Mouse (Mus musculus) gastrocnemius, postnatal 14 days (tissue): Measurements from ENCODE around the gene Ets1. TPM values are rescaled to one million over a fixed set of nuclear protein-coding genes. Genes with fewer than 3 reads are reported as not detected.
A peak's percentile ranks its signal among the peaks of the same experiment; 100 is the strongest.

Source experiments
- DNase-seq: peaks from one replicate; pipeline ENCODE4 v3.0.0; 2021; ENCODE audit warnings: mixed read lengths
- intact Hi-C: fragments of 180-260 bp; cut with DNase I; formaldehyde crosslinking; loops from one replicate; pipeline ENCODE4 v1.15.1; 2025; ENCODE audit warnings: low total_unique reads
- total RNA-seq, 2 experiments: library from RNA; stranded (reverse); gene quantifications; 2 replicates each; pipeline ENCODE4 v1.2.3; 2021

Ets1 gene
- total RNA-seq, 2 experiments from 2014 or later, result 33.0 to 35.7 TPM

GRCm38 (mm10) chr9:32691151-32691925 lies 55.3 kb downstream of the Ets1 start:
- DNase-seq, result no peak
- intact Hi-C loops, result no loop called here

DNA sequence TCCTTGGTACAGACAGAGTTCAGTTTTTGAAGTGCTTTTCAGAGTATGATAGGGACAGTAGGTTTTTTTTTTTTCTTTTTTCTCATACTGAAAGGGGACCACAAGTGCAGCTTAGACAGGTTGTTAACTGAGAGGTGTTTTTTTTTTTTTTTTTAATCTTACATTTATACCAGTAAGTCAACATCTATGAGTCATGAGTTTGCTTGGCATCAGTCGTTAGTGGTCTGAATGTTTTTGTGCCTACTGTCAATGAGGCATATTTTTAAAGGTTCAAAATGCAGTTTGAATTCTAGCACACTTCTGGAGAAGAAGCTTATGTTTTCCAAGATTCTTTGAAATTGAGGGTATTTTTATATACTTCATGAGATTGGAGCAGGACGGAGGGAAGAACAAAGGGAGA lies 56.9 kb downstream of the Ets1 start:
- intact Hi-C loops, result no loop called here
- DNase-seq, result no peak

DNA sequence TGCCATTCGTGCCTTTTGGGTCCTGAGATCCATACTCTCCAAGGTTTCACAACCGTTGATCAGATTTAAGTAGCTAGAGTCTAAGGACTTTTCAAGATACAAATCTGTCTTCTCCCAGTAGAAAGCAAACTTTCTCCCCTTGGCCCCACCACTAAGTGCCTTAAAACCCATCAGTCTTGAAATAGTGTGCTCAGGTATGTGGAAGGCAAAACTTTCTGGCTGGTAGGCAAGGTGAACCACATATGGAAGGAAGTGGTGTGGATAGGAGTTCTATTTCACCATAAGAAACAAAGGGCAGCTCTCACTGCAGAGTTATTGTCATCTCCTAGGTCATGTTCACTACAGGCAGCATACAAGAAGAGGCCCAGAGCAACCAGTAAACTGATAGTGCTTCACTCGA lies 57.4 kb downstream of the Ets1 start:
- DNase-seq, result no peak
- intact Hi-C loops, result no loop called here

DNA sequence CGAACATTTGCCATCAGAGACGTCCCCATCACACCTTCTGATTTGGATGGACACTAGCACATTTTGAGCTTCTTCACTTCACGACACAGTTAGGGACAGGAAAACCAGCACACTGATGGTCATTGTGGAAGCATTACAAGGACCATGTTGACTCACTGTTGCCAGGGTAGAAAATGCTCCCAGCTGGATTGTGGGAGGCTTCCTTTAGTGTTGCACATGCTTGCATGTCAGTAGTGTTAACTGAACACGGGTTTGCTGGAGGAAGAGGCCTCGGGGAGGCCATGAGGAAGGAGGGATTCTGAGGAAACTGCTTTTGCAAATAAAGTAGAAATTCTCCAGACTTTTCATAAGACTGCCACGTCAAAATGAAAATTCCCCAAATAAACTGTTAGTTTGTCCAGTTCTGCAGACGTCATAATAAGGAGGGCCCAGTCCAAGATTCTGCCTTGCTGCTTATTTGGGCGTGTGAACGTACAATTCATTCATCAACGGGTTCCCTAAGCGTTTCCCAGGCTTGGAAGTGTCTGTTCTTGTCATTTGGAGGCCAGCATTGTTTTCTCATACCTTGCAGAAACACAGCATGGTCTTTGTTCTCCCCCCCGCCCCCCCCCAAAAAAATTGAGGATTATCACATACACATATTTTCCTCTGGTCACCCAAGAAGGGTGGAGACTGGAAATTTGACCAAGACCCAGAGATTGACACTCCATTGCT lies 58.2 kb downstream of the Ets1 start:
- intact Hi-C loops, result no loop called here
- DNase-seq, result no peak

GRCm38 (mm10) chr9:32694916-32695490 lies 59.0 kb downstream of the Ets1 start:
- no peak for DNase-seq
- intact Hi-C loops, result no loop called here

DNA sequence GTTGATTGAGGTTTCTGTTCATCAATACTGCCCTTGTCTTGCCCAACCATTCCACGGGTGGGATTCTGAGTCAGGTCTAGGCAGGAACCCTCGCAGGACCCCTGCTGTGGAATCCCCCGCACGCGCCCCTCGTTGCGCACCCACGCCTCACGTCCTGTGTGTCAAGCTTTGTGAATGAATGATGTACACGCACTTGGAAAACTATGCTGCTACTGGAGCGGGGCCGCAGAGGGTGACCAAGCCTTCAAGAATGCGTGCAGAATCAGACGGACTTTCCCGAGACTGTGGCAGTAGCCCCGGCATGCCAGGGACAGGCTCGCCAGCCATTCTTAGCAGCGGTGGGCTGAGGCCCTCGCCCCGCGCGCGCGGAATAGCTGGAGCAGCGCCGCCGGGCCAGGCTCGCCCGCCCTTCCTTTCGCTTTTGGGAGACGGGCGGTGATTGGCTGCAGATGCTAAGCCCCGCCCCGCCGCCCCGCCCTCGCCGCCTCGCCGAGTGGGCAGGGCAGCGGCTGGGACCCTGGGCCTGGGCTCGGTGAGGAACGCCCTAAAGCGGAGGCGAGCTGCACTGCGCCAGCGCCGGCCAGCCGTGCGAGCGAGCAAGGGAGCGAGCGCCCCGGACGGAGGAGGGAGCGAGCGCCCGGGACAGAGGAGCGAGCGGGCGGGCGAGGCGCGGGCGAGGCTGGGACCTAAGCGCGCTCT lies 59.6 kb downstream of the Ets1 start:
- peak; percentile 97 for DNase-seq
- intact Hi-C loops, result no loop called here

GRCm38 (mm10) chr9:32696259-32696658 lies 60.2 kb downstream of the Ets1 start:
- no peak for DNase-seq
- intact Hi-C loops, result no loop called here

GRCm38 (mm10) chr9:32696717-32697116 lies 60.7 kb downstream of the Ets1 start:
- intact Hi-C loops, result no loop called here
- peak; percentile 69 for DNase-seq

DNA sequence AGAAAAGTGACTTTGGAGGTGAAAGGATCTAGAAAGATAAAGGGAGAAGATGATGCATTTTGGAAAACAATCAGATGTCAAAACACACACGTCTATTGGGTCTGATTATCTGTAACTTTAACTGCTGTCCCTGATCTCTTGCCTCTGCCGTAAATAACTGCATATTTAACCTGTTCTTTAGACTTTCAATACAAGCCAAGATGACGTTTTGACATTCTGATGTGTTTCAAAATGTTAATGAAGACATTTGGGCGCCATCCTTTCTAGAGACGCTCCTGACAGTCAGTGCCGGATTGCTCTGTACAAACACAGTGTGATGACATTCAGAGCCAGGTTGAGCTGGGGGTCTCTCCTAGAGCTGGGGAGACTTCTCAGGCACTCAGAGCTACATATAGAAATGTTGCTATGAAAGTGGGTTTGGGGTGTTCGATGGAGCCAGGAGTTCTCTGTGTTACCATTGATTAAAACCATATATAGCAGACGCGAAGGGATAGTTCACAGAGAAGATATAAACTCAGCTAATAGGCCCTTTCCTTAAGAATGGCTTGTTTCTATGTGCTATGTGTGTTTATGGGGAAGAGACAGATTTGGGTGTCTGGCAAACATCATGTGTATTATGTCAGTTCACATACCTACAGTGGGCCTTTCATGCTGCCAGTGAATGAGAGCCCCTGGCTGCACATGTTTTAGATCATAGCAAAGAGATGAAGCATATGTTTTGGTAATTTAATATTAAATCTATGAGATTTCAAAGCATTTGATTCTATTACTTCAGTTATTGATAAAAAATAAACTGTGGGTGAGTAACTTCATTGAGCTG lies 61.5 kb downstream of the Ets1 start:
- intact Hi-C loops, result no loop called here
- no peak for DNase-seq

GRCm38 (mm10) chr9:32698766-32699165 lies 62.7 kb downstream of the Ets1 start:
- intact Hi-C loops, result no loop called here
- no peak for DNase-seq

DNA sequence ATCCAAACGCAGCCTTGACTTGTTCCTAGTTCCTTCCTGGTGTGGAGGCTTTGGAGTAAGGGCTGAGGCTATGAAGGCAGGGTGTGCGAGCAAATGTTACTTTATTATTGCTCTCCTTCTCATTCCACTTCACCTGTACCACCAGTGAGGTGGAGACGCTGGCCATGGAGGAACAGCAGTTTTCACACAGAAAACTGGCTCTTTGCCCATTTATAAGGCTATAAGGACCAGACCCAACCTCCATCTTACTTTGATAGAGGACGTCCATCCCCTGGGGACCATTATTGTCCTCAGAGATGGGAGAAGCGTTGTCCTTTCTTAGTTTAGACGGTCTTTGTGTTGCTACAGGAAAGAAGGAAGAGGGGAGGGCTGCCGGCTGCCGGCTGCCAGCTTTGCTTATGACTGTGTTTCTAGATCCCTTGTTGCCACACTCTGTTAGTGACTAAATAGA lies 63.4 kb downstream of the Ets1 start:
- no peak for DNase-seq

DNA sequence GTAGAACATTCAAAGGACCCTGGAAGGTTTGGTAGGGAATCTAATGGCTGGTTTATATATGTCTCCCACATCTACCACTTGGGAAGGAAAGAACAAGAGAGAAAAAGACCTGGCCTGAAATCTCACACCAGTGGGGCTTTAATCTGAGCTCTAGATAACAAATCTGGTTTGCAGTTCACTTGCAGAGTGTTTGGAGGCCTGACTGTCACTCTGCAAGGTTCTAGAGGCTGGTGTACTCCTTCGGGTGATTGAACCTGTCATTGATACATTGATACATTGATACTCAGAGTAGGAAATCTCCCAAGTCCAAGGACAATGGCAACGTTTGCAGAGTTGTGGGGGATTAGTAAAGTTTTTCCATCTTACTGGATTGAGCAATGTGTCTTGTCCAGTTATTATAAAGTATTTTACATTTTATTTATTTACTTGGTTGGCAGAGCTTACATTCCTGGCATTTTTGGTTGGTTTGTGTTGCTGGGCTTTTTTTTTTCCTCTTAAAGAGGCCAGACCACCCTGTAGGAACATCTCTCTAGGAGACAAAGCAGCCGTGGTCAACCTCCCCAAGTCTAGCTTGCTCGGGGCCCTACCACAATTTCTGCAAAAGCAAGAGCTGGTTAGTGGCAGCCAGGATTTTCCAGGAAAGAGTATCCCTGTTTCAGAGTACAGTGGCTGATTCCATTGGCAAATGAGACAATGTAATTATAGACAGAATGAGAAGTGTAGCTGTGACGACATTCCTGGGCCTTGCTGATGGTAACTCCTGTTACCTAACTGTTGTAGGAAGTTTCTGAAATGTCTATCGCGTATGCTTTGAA lies 64.3 kb downstream of the Ets1 start:
- no peak for DNase-seq
- intact Hi-C loops, result no loop called here

More for the DNA sequence above, 63.4 kb downstream of the Ets1 start:
- intact Hi-C loops, result no loop called here

DNA sequence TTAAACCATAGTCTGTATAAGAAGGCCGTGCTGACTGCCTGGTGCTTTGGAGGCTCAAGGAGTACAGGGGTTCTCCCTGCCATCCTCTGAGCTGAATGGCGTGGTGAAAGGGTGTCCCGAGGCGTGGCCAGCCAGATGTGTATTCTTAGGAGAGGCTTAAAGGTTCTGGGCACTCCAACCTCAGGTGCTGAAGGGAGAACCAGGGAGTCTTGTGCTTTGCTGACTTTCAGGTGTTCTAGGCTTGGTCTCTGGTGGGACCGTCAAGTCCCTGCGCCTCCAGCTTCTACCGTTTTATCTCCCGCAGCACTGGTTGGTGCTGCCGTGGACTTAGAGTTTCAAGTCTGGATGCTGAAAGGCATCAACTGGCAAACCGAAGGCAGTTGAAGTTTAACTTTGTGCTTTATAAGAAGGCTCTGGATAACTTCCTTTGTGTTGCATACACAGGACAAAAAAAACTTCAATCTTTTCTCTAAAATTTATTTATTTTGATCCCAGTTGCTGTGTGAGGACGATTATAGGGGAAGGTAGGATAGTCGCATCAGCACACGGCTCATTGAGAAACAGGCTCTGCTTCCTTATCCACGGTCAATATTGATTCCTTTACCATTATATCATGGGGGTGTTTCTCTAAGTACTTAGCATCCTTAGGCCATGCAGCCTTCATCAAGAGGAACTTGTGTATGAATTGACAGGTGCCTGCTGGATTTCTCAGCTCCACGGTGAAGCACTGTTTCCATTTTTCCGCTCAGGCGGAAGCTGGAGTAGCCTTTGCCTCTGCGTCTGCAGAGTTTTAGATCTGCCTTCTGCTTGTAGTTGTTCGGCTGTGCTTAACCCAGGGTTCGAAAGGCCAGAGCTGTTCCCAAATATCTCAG lies 65.3 kb downstream of the Ets1 start:
- intact Hi-C loops, result no loop called here
- DNase-seq, result no peak

GRCm38 (mm10) chr9:32701998-32702305 lies 65.9 kb downstream of the Ets1 start:
- DNase-seq, result no peak
- intact Hi-C loops, result no loop called here

DNA sequence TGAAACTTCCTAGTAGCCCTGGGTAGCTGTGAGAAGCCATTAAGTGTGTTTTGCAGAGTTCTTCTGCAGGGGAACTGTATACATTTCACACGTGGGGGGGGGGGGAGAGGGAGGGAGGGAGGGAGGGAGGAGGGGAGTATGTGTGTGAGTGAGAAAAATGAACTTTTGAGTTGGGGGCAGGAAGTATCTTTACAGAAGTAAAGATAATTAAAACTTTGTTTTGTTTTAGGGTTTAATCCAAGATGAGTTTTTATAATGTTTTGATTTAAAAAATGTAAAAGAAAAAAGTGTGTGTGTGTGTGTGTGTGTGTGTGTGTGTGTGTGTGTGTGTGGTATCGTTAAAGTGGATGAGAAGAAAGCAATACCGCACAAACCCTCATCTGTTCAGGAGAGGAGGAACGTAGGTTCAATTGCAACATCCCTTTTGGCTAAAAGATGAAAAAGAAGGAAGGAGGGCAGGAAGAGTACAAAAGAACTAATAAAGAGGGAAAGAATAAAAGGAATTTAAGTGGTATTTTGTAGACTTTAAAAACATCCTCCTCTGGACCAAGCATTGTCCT lies 66.9 kb downstream of the Ets1 start:
- DNase-seq, result no peak
- intact Hi-C loops, result no loop called here

GRCm38 (mm10) chr9:32703976-32704745 lies 68.1 kb downstream of the Ets1 start:
- no peak for DNase-seq
- intact Hi-C loops, result no loop called here
